ENCODE assay signal across 8 mouse cellular contexts in genomic region chr6:86472100-86472955, GRCm38 (mm10). TPM values are rescaled to one million over a fixed set of nuclear protein-coding genes. Genes with fewer than 3 reads are reported as not detected.
DNase-seq lines count a peak whose midpoint lies in the region; ATAC-seq and TF ChIP-seq lines count a peak whose summit lies in the region.

No protein-coding gene starts in this region.

- peak overlapping the region; percentile 87 for H3K27ac ChIP-seq in heart, embryonic 12.5 days (ENCODE audit: poor library complexity, severe bottlenecking)
- H3K27ac ChIP-seq in kidney, postnatal 0 days: peak overlapping the region; percentile 93
- peak overlapping the region; percentile 80 for H3K27ac ChIP-seq in liver, embryonic 11.5 days (ENCODE audit: low read depth, low read length)
- peak overlapping the region; percentile 87 for H3K27ac ChIP-seq in stomach, embryonic 14.5 days (ENCODE audit: low read length)

- peak overlapping the region; percentile 73 for H3K9ac ChIP-seq in heart, embryonic 12.5 days
- peak overlapping the region; percentile 51 for H3K9ac ChIP-seq in kidney, postnatal 0 days (ENCODE audit: low read depth, low read length)
- peak overlapping the region; percentile 81 for H3K9ac ChIP-seq in liver, embryonic 11.5 days (ENCODE audit: low read depth, low read length)
- peak overlapping the region; percentile 48 for H3K9ac ChIP-seq in stomach, embryonic 14.5 days (replicated peaks; ENCODE audit: low read depth, low read length)

- peak; percentile 100 for TF ChIP-seq CTCF in kidney, postnatal 0 days (IDR thresholded peaks at IDR 0.05; ENCODE audit: low read depth)

- H3K36me3 ChIP-seq in heart, embryonic 12.5 days: peaks cover 9% of the 10 kb centered on the region
- H3K36me3 ChIP-seq in kidney, postnatal 0 days (ENCODE audit: insufficient read depth, low read length): 0 out of 2 replicates have a peak, but pooled peaks cover 3% of the 10 kb centered on the region
- 0 out of 2 replicates have a peak, but pooled peaks cover 2% of the 10 kb centered on the region for H3K36me3 ChIP-seq in liver, embryonic 11.5 days (ENCODE audit: control insufficient read depth, insufficient read depth, low read length)
- peaks cover 5% of the 10 kb centered on the region; the same call in 1 of the 2 replicates for H3K36me3 ChIP-seq in stomach, embryonic 14.5 days (ENCODE audit: control insufficient read depth, insufficient read depth, low read length)

- H3K4me2 ChIP-seq in heart, embryonic 12.5 days: peak overlapping the region; percentile 62
- H3K4me2 ChIP-seq in kidney, postnatal 0 days (ENCODE audit: low read length): peak overlapping the region; percentile 57
- H3K4me2 ChIP-seq in liver, embryonic 11.5 days: peak overlapping the region; percentile 90
- H3K4me2 ChIP-seq in stomach, embryonic 14.5 days (replicated peaks; ENCODE audit: low read depth, low read length): peak overlapping the region; percentile 73

- H3K27me3 ChIP-seq in heart, embryonic 12.5 days (replicated peaks): no peaks in the 10 kb centered on the region
- no peaks in the 10 kb centered on the region for H3K27me3 ChIP-seq in kidney, postnatal 0 days (ENCODE audit: insufficient read depth, low read length)
- H3K27me3 ChIP-seq in liver, embryonic 11.5 days (replicated peaks; ENCODE audit: control insufficient read depth, insufficient read depth, low read length): no peaks in the 10 kb centered on the region
- no peaks in the 10 kb centered on the region for H3K27me3 ChIP-seq in stomach, embryonic 14.5 days (ENCODE audit: control insufficient read depth, insufficient read depth, low read length)

- no peaks in the 10 kb centered on the region for H3K9me3 ChIP-seq in heart, embryonic 12.5 days (replicated peaks)
- H3K9me3 ChIP-seq in kidney, postnatal 0 days (replicated peaks; ENCODE audit: low read length): no peaks in the 10 kb centered on the region
- no peaks in the 10 kb centered on the region for H3K9me3 ChIP-seq in liver, embryonic 11.5 days (ENCODE audit: control insufficient read depth, low read length)
- H3K9me3 ChIP-seq in stomach, embryonic 14.5 days (ENCODE audit: control insufficient read depth, low read depth, low read length): no peaks in the 10 kb centered on the region

- under 1% methylated on average over 55 of the region's 56 CpGs for WGBS in heart, embryonic 12.5 days
- under 1% methylated on average over 54 of the region's 56 CpGs for WGBS in kidney, postnatal 0 days
- WGBS in liver, embryonic 11.5 days: under 1% methylated on average over 55 of the region's 56 CpGs
- under 1% methylated on average over 55 of the region's 56 CpGs for whole genome bisulfite sequencing in stomach, embryonic 14.5 days

- DNase-seq in CD4-positive helper T cell, adult 2 months (ENCODE audit: low read depth, low spot score): peak; percentile 100
- DNase-seq in brain, embryonic 18.5 days (ENCODE audit: low read depth, low spot score): peak; percentile 98
- peak; percentile 99 for DNase-seq in kidney, postnatal 0 days (ENCODE audit: low spot score)
- peak; percentile 100 for DNase-seq in liver, embryonic 11.5 days (ENCODE audit: low spot score)
- peak; percentile 100 for DNase-seq in naive thymus-derived CD4-positive, alpha-beta T cell, adult 2 months (ENCODE audit: low read depth)

- H3K4me1 ChIP-seq in heart, embryonic 12.5 days (replicated peaks): peaks cover 37% of the 10 kb centered on the region
- peaks cover 14% of the 10 kb centered on the region; the same call in 1 of the 2 replicates for H3K4me1 ChIP-seq in kidney, postnatal 0 days (replicated peaks; ENCODE audit: insufficient read depth, low read length)
- peaks cover 30% of the 10 kb centered on the region for H3K4me1 ChIP-seq in liver, embryonic 11.5 days (replicated peaks; ENCODE audit: control insufficient read depth, insufficient read depth, low read length)
- peaks cover 12% of the 10 kb centered on the region; the same call in 1 of the 2 replicates for H3K4me1 ChIP-seq in stomach, embryonic 14.5 days (ENCODE audit: control insufficient read depth, insufficient read depth, low read length)

- peak; percentile 94 for ATAC-seq in erythroid progenitor cell, adult 5-6 weeks (replicated peaks; ENCODE audit: low FRiP score, poor library complexity, severe bottlenecking)
- ATAC-seq in heart, embryonic 12.5 days (ENCODE audit: insufficient number of reproducible peaks, low FRiP score): peak; percentile 95
- peak; percentile 95 for ATAC-seq in kidney, postnatal 0 days (replicated peaks; ENCODE audit: low FRiP score, low read depth)
- ATAC-seq in liver, embryonic 11.5 days (replicated peaks; ENCODE audit: low FRiP score): peak; percentile 94
- peak; percentile 93 for ATAC-seq in stomach, embryonic 14.5 days (ENCODE audit: insufficient number of reproducible peaks, insufficient read depth, low FRiP score, low read depth)

- peak overlapping the region; percentile 33 for H3K4me3 ChIP-seq in heart, embryonic 12.5 days
- H3K4me3 ChIP-seq in kidney, postnatal 0 days (replicated peaks; ENCODE audit: low read depth, low read length): peak overlapping the region; percentile 25
- peak overlapping the region; percentile 49 for H3K4me3 ChIP-seq in liver, embryonic 11.5 days (ENCODE audit: low read depth, low read length)
- H3K4me3 ChIP-seq in stomach, embryonic 14.5 days (ENCODE audit: low read depth, low read length): peak overlapping the region; percentile 31

RNA-seq across cellular contexts. Expression of gene C87436, which starts 34.2 kb away (rescaled TPM):
- total RNA-seq in erythroid progenitor cell, adult 5-6 weeks (2015; ENCODE audit: low replicate concordance): 20.5 and 22.6 TPM in 2 replicates
- 7.1 and 8.0 TPM in 2 replicates for total RNA-seq in erythroid progenitor cell, adult 5-6 weeks (2017; ENCODE audit: low replicate concordance)
- 16.2 and 18.0 TPM in 2 replicates for polyA plus RNA-seq in heart, embryonic 12.5 days (2016; fragmentation: Nextera tagmentation; extraction: Ambion mirVana)
- 22.5 and 23.1 TPM in 2 replicates for polyA plus RNA-seq in kidney, postnatal 0 days (2015; fragmentation: Nextera tagmentation; extraction: Ambion mirVana)
- 24.8 and 25.9 TPM in 2 replicates for polyA plus RNA-seq in liver, embryonic 11.5 days (2014; fragmentation: Nextera tagmentation; extraction: Ambion mirVana)
- 26.3 and 26.8 TPM in 2 replicates for polyA plus RNA-seq in stomach, embryonic 14.5 days (2014; fragmentation: Nextera tagmentation; extraction: Ambion mirVana)

RNA-seq across cellular contexts. Expression of gene Gm44790, which starts 45.9 kb away (rescaled TPM):
- 2.5 TPM in 1 of 2 replicates, not detected in the other for total RNA-seq in erythroid progenitor cell, adult 5-6 weeks (2015; ENCODE audit: low replicate concordance)
- not detected in 2 replicates for total RNA-seq in erythroid progenitor cell, adult 5-6 weeks (2017; ENCODE audit: low replicate concordance)
- 0.45 TPM in 1 of 2 replicates, not detected in the other for polyA plus RNA-seq in heart, embryonic 12.5 days (2016; fragmentation: Nextera tagmentation; extraction: Ambion mirVana)
- not detected in 2 replicates for polyA plus RNA-seq in kidney, postnatal 0 days (2015; fragmentation: Nextera tagmentation; extraction: Ambion mirVana)
- 0.47 TPM in 1 of 2 replicates, not detected in the other for polyA plus RNA-seq in liver, embryonic 11.5 days (2014; fragmentation: Nextera tagmentation; extraction: Ambion mirVana)
- polyA plus RNA-seq in stomach, embryonic 14.5 days (2014; fragmentation: Nextera tagmentation; extraction: Ambion mirVana): not detected in 2 replicates

RNA-seq across cellular contexts. Expression of gene Pcbp1, which starts 53.8 kb away (rescaled TPM):
- 145 and 147 TPM in 2 replicates for total RNA-seq in erythroid progenitor cell, adult 5-6 weeks (2015; ENCODE audit: low replicate concordance)
- total RNA-seq in erythroid progenitor cell, adult 5-6 weeks (2017; ENCODE audit: low replicate concordance): 58.4 and 67.4 TPM in 2 replicates
- 415 and 416 TPM in 2 replicates for polyA plus RNA-seq in heart, embryonic 12.5 days (2016; fragmentation: Nextera tagmentation; extraction: Ambion mirVana)
- 488 and 506 TPM in 2 replicates for polyA plus RNA-seq in kidney, postnatal 0 days (2015; fragmentation: Nextera tagmentation; extraction: Ambion mirVana)
- 543 and 554 TPM in 2 replicates for polyA plus RNA-seq in liver, embryonic 11.5 days (2014; fragmentation: Nextera tagmentation; extraction: Ambion mirVana)
- 230 and 234 TPM in 2 replicates for polyA plus RNA-seq in stomach, embryonic 14.5 days (2014; fragmentation: Nextera tagmentation; extraction: Ambion mirVana)

Comparison
In these comparisons a context has a peak if more than half of its experiments do, and no peak if none do; other contexts are left out.
1. Peak in every context shown above with its lines: DNase-seq, ATAC-seq, H3K4me3 ChIP-seq and H3K27ac ChIP-seq.